Mouse (Mus musculus) embryonic facial prominence, embryonic 13.5 days (tissue): ENCODE measurements around the gene Spg7. TPM values are rescaled to one million over a fixed set of nuclear protein-coding genes. Genes with fewer than 3 reads are reported as not detected.
"Not testable (repeated sequence)": the region's sequence is repeated elsewhere in the genome, so short reads cannot be mapped to it uniquely, and the experiment has no call there.

ENCODE experiments used
- ATAC-seq: fragments of 200-750 bp; cut with Nextera tagmentation; 2 replicates; pipeline ENCODE4 v1.8.0; 2017; ENCODE audit warnings: low read depth; ENCODE audit not compliant: insufficient number of reproducible peaks, insufficient read depth, low FRiP score, low TSS enrichment
- H3K27ac ChIP-seq: fragments of 300-500 bp; sonication (generic); 2 replicates; pipeline ENCODE4 v1.5.1; 2015; ENCODE audit warnings: moderate library complexity, mild to moderate bottlenecking, inconsistent platforms
- H3K27me3 ChIP-seq: fragments of 300-500 bp; sonication (generic); 2 replicates; pipeline ENCODE4 v1.6.1; 2015; ENCODE audit warnings: mild to moderate bottlenecking, inconsistent platforms
- H3K36me3 ChIP-seq: fragments of 300-500 bp; sonication (generic); 2 replicates; pipeline ENCODE4 v1.6.1; 2015; ENCODE audit warnings: mild to moderate bottlenecking, inconsistent platforms
- H3K4me1 ChIP-seq: fragments of 300-500 bp; sonication (generic); 2 replicates; pipeline ENCODE4 v1.6.1; 2015; ENCODE audit warnings: inconsistent platforms
- H3K4me2 ChIP-seq: fragments of 300-500 bp; sonication (generic); 2 replicates; pipeline ENCODE4 v1.6.1; 2015; ENCODE audit warnings: moderate library complexity, mild to moderate bottlenecking, inconsistent platforms
- H3K4me3 ChIP-seq: fragments of 300-500 bp; sonication (generic); 2 replicates; pipeline ENCODE4 v1.5.1; 2015; ENCODE audit warnings: mild to moderate bottlenecking, inconsistent platforms
- H3K9ac ChIP-seq: fragments of 300-500 bp; sonication (generic); 2 replicates; pipeline ENCODE4 v1.6.1; 2015; ENCODE audit warnings: mild to moderate bottlenecking, inconsistent platforms
- H3K9me3 ChIP-seq: fragments of 300-500 bp; sonication (generic); 2 replicates; pipeline ENCODE4 v1.6.1; 2016; ENCODE audit warnings: inconsistent platforms
- WGBS: fragments of 180-500 bp; shearing (Covaris S2); methylation state at CpG from one replicate; pipeline ENCODE4 v1.1.7; 2015; ENCODE audit warnings: mixed read lengths; 5-methylcytosine and 5-hydroxymethylcytosine counted together
- polyA plus RNA-seq: library from polyadenylated mRNA; unstranded; fragments of >200 nt; fragmentation: Nextera tagmentation; extraction: Ambion mirVana; gene quantifications from 2 replicates; pipeline ENCODE4 v1.2.1, GENCODE M21; 2015

The Spg7 gene
- polyA plus RNA-seq, 1 experiment from 2014 or later: 47.9 TPM

DNA sequence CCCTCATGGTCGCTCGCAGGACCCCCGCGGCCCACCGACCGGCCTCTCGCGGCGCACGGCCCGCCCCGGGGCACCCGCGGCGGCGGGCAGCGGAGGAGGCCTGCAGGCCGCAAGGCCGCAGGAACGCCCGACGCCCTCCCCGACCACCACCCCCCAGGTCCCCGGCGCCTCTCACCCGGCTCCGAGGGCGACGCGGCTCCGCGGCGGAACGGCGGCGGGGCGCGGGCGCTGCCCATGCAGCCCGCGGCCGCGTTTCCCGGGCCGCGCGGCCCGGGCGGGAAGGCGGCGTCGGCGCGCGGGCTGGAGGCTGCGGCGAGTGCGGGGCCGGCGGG is 21.0 kb upstream of the Spg7 start:
- Histone ChIP-seq H3K4me3 (peak overlapping the region; percentile 100), H3K9me3 (no peaks in the 10 kb centered on the region), H3K27me3 (no peaks in the 10 kb centered on the region), H3K9ac (peak overlapping the region; percentile 100), H3K27ac (peak overlapping the region; percentile 97), H3K4me2 (peak overlapping the region; percentile 70), H3K4me1 (peaks cover 36% of the 10 kb centered on the region), H3K36me3 (peaks cover 6% of the 10 kb centered on the region; the same call in 1 of the 2 replicates)
- no peak for ATAC-seq
- WGBS: under 1% methylated on average over 54 of the region's 60 CpGs

DNA sequence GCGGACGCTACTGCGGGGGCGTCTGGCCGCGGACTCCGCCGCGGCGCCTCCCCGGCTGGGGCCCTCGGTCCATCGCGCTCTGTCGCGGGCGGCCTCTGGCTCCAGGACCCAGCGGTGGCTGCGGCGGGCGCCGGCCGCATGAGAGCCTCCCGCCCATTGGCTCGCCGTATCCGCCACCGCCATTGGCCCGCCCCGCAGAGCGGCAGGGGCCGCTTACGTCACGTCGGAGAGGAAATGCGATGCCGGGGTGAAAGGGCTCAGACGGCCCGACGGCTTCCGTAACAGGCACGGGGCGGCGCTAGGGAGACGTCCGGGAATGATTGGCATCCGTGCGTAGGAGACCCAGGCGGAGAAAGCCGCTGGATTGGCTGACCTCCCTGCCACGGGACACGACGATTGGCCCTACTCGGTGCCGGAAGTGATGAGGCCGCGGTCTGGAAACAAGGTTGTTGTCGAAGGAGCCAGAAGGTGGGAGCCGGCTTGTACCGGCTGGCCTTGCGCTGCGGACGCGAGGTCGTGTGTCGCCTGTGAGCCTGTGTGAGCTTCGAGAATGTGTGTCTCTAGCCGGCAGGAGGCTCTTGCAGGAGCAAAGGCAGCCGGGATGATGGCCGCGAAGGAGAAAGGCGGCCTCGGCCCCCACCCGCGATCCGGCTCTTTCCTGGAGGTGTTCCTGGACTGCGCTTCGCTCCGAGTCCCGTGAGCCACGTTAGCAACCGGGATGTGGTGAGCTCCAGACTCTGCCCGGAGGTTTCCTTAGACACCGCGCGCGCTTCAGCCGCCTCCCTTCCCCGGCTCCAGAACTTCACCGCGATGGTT is 20.4 kb upstream of the Spg7 start, which contains the start of gene Ankrd11:
TSS of gene Ankrd11 (minus strand) at position 120 of the 816 bp plus-strand sequence.
- Histone ChIP-seq H3K36me3 (peaks cover 6% of the 10 kb centered on the region; the same call in 1 of the 2 replicates), H3K9ac (peak within 1 kb of the TSS; percentile 100), H3K27ac (peak within 1 kb of the TSS; percentile 97), H3K27me3 (no peaks in the 10 kb centered on the region), H3K9me3 (no peaks in the 10 kb centered on the region), H3K4me1 (peaks cover 35% of the 10 kb centered on the region), H3K4me2 (peak within 1 kb of the TSS; percentile 70), H3K4me3 (peak within 1 kb of the TSS; percentile 100)
- ATAC-seq: peak; percentile 98
- WGBS: under 1% methylated on average over 67 of the region's 91 CpGs

- peaks cover 32% of the 10 kb centered on the region for H3K4me1 ChIP-seq
- H3K4me2 ChIP-seq: peak overlapping the region; percentile 70
- ATAC-seq: no peak
- peak overlapping the region; percentile 97 for H3K27ac ChIP-seq
- peak overlapping the region; percentile 100 for H3K4me3 ChIP-seq
- 20% methylated on average over 22 of the region's 22 CpGs for WGBS
- H3K27me3 ChIP-seq: no peaks in the 10 kb centered on the region
- peak overlapping the region; percentile 100 for H3K9ac ChIP-seq
- peaks cover 6% of the 10 kb centered on the region; the same call in 1 of the 2 replicates for H3K36me3 ChIP-seq
- H3K9me3 ChIP-seq: no peaks in the 10 kb centered on the region
These were observed 19.6 kb upstream of the Spg7 start for GRCm38 (mm10) chr8:123042974-123043625.

DNA sequence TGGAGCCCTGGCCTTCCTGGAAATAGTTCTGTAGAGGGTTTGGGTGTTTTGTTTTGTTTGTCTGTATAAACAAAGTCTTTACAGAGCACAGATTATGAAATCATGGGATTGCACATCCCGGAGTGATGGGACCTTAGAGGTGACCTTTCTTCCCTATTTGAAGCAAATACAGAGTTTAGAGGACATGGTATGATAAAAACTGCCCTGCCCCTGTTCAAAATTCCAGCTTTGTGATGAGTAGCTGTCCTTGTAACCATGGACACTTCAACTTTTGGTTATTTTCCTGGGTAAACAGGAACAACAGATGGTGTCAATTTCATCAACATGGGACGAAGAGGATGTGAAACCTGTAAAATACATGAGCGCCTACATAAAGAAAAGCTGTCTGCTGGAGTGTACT is 18.8 kb upstream of the Spg7 start:
- Histone ChIP-seq H3K36me3 (peaks cover 6% of the 10 kb centered on the region; the same call in 1 of the 2 replicates), H3K4me1 (peaks cover 32% of the 10 kb centered on the region), H3K27ac (no peak overlapping the region), H3K4me2 (no peak overlapping the region), H3K4me3 (no peak overlapping the region), H3K27me3 (no peaks in the 10 kb centered on the region), H3K9me3 (no peaks in the 10 kb centered on the region), H3K9ac (no peak overlapping the region)
- 82% methylated on average over 3 of the region's 3 CpGs for WGBS
- ATAC-seq: no peak

DNA sequence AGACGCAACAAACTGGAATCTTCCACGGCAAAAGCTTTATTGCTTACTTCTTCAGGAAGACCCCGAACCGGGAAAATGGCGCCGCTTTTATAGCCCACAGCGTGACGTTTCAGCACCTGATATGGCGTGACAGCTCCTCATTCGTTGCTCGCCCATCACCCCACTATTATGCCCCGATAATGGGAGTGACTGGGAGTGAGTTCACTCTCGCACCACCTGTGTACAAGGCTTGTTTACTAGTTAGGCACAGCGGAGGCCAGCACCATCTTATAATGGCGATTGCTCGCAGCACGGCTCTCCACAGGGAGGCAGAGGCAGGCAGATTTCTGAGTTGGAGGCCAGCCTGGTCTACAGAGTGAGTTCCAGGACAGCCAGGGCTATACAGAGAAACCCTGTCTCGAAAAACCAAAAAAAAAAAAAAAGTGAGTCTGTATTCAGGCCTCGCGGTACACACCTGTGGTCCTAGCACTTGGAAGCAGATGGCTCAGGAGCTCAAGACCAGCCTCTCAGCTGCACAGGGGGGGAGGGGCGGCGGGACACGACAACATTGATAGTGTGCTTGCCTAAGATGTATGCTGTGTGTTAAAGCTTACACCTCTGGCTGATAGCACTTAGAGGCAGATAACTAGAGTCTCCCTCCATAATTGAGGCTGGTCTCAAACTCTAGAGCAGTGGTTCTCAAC is 17.9 kb upstream of the Spg7 start:
- H3K36me3 ChIP-seq, ATAC-seq, H3K9me3 ChIP-seq, H3K27ac ChIP-seq, H3K4me3 ChIP-seq, H3K9ac ChIP-seq, H3K4me2 ChIP-seq, H3K27me3 ChIP-seq: not testable (repeated sequence)
- peaks cover 23% of the 10 kb centered on the region for H3K4me1 ChIP-seq
- WGBS: 93% methylated on average over 23 of the region's 23 CpGs

- ATAC-seq: no peak
- Histone ChIP-seq H3K36me3 (peaks cover 6% of the 10 kb centered on the region; the same call in 1 of the 2 replicates), H3K9ac (no peak overlapping the region), H3K4me3 (no peak overlapping the region), H3K27ac (no peak overlapping the region), H3K4me1 (peaks cover 13% of the 10 kb centered on the region), H3K27me3 (no peaks in the 10 kb centered on the region), H3K4me2 (no peak overlapping the region), H3K9me3 (no peaks in the 10 kb centered on the region)
- WGBS: 74% methylated on average over 4 of the region's 4 CpGs
These were observed 16.0 kb upstream of the Spg7 start for GRCm38 (mm10) chr8:123046706-123047105.

DNA sequence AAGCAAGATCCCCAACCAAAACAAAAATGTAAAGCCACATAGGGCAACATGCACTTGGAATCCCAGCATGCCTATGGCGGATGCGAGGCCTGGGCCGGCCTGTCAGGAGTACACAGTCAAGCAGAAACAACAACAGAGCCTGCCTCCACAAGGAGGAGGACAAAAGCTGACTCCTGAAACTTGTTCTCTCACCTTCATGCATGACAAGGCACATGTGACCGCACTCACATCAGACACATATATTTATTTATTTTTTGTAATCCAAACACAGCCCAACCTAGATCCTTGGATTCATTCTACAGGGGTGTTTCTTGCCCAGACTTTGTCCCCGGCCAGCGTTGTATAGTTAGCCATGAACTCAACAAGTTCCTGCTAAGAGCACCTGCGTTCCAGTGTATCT is 14.9 kb upstream of the Spg7 start:
- H3K9me3 ChIP-seq: no peaks in the 10 kb centered on the region
- H3K4me2 ChIP-seq: no peak overlapping the region
- H3K9ac ChIP-seq: no peak overlapping the region
- WGBS: 87% methylated on average over 7 of the region's 7 CpGs
- peaks cover 13% of the 10 kb centered on the region for H3K4me1 ChIP-seq
- H3K27ac ChIP-seq: no peak overlapping the region
- no peak overlapping the region for H3K4me3 ChIP-seq
- H3K36me3 ChIP-seq: peaks cover 6% of the 10 kb centered on the region; the same call in 1 of the 2 replicates
- no peak for ATAC-seq
- no peaks in the 10 kb centered on the region for H3K27me3 ChIP-seq

DNA sequence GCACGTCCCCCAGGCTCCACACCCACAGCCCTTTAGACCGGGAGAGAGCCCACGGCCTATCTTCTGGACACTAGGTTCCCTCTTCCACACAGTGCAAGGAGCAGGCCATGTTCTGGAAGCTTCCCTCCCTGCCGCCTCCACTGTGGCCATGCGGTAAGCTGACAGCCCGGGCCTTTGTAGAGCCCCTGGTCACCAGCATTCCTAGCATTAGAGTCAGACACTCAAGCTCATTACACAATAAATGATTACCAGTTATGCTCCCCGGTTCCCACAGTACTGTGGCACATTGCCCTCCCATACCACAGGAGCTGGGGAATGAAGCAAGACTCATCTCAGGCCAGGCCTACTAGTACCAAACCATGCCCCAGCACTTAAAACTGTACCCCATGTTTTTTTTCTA is 14.3 kb upstream of the Spg7 start:
- peaks cover 8% of the 10 kb centered on the region for H3K4me1 ChIP-seq

GRCm38 (mm10) chr8:123051458-123051857 is 11.3 kb upstream of the Spg7 start:
- no peaks in the 10 kb centered on the region for H3K4me1 ChIP-seq
- no peak for ATAC-seq
- no peak overlapping the region for H3K4me3 ChIP-seq
- no peak overlapping the region for H3K4me2 ChIP-seq
- H3K9ac ChIP-seq: no peak overlapping the region
- H3K27ac ChIP-seq: no peak overlapping the region
- H3K36me3 ChIP-seq: no peaks in the 10 kb centered on the region
- WGBS: 70% methylated on average over 5 of the region's 5 CpGs
- H3K27me3 ChIP-seq: no peaks in the 10 kb centered on the region
- no peaks in the 10 kb centered on the region for H3K9me3 ChIP-seq

More for the DNA sequence above, 14.3 kb upstream of the Spg7 start:
- peaks cover 6% of the 10 kb centered on the region; the same call in 1 of the 2 replicates for H3K36me3 ChIP-seq
- no peak overlapping the region for H3K4me3 ChIP-seq
- no peak overlapping the region for H3K27ac ChIP-seq
- no peak overlapping the region for H3K9ac ChIP-seq
- WGBS: 85% methylated on average over 7 of the region's 7 CpGs
- H3K27me3 ChIP-seq: no peaks in the 10 kb centered on the region
- no peaks in the 10 kb centered on the region for H3K9me3 ChIP-seq
- no peak overlapping the region for H3K4me2 ChIP-seq
- ATAC-seq: no peak

DNA sequence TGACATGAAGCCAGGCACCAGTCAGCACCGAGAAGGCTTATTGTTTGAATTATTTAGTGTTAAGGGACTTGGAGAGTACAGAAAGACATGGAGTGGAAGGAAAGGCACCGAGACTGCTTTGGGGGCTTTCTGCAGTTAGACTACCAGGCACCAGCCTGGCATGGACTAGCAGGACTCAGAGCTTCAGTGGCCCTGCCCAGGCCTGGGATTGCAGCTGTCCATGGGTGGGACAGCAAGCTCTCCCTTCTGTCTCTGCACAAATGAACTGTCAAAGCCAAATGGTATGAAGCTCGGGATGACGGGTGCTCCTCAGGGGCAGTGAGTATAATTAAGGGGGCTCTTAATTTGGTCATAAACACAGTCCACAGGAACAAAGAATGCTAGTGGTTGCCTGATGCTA is 1.3 kb downstream of the Spg7 start:
- 0 out of 2 replicates have a peak overlapping the region, but pooled peaks have one; percentile 93 for H3K9ac ChIP-seq
- H3K4me3 ChIP-seq: no peak overlapping the region
- WGBS: 76% methylated on average over 4 of the region's 4 CpGs
- no peak for ATAC-seq
- peaks cover 15% of the 10 kb centered on the region for H3K36me3 ChIP-seq
- H3K4me1 ChIP-seq: peaks cover 22% of the 10 kb centered on the region
- no peaks in the 10 kb centered on the region for H3K27me3 ChIP-seq
- no peak overlapping the region for H3K27ac ChIP-seq
- peak overlapping the region; percentile 80 for H3K4me2 ChIP-seq
- H3K9me3 ChIP-seq: no peaks in the 10 kb centered on the region

GRCm38 (mm10) chr8:123064809-123065213 is 2.1 kb downstream of the Spg7 start:
- Histone ChIP-seq H3K4me1 (peaks cover 22% of the 10 kb centered on the region), H3K27ac (peak overlapping the region; percentile 92), H3K27me3 (no peaks in the 10 kb centered on the region), H3K36me3 (peaks cover 15% of the 10 kb centered on the region), H3K9me3 (no peaks in the 10 kb centered on the region), H3K4me3 (peak overlapping the region; percentile 97), H3K4me2 (peak overlapping the region; percentile 80), H3K9ac (peak overlapping the region; percentile 93)
- 1% methylated on average over 14 of the region's 14 CpGs for WGBS
- ATAC-seq: no peak
